Mouse (Mus musculus): ENCODE results near the gene Reln.

DNA sequence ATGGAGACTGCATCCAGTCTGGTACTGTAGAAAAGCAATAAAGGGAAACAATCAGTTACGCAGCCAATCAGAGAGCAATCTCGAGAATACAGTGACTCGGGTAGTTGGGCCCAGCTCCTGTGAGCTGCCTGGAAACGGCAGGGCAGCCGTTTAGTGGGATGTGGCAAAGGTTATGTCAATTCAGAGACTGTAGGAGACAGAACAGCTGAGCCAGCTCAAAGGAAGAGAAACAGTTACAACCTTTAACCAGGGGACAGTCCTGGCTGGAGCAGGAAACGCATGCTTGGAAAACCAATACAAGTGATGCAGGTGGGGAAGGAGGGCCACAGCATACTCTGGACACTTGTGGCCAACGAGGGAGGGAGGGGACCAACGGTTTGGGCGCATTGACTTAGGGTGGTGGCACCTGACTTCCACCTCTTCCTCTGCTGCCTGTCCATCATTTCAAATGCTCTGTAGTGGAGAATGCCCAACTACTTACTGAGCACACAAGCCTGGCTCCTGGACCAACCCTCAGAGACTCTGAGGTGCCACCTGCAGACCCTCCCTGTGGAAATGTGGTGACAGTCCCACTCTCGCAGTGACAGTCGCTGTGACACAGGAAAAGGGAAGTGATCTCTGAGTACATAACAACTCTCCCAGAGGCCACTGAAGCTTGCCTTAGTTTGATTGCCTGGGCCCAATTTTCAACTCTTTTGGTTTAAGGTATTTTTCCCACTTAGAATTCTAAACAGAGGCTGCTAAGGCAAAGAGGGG lies 337.0 kb downstream of the Reln start:
- no peak for TF ChIP-seq POLR2A (IDR thresholded peaks at IDR 0.05; ENCODE audit: control insufficient read depth, extremely low read depth, insufficient read depth, low read length, poor library complexity)
- no peak for TF ChIP-seq CTCF (IDR thresholded peaks at IDR 0.05; ENCODE audit: borderline replicate concordance, control insufficient read depth, extremely low read depth, insufficient read depth, low read length, poor library complexity)

Measured in thymus, adult 2 months (tissue).